Mouse (Mus musculus): ENCODE measurements around the gene Cacna2d1. TPM values are rescaled to one million over a fixed set of nuclear protein-coding genes. Genes with fewer than 3 reads are reported as not detected.

Gene Cacna2d1
- polyA plus RNA-seq, 1 experiment = not detected

DNA sequence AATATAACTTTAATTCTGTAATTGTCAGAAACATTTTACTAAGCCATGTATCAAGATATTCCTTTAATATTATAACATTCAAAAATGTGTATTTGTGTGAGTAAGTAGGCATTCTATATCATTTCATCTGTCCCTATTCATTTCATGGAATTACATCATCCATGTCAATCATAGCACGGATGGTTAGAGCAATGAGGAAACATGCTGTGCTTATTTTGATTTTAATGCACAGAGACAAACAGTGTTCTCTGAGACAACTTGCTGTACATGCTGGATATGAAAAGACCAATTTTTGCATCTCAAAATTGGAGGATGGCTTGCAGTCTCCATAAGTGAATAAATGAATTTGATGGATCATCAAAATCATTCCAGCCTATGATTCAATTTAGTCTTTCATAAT is 232.4 kb downstream of the Cacna2d1 start:
- Histone ChIP-seq H3K4me3 (replicated peaks) (no peak overlapping the region), H3K36me3 (replicated peaks; ENCODE audit: low read length) (no peaks in the 10 kb centered on the region), H3K4me1 (no peaks in the 10 kb centered on the region), H3K9me3 (no peaks in the 10 kb centered on the region), H3K27me3 (replicated peaks) (no peaks in the 10 kb centered on the region)
- TF ChIP-seq GATA1 (IDR thresholded peaks at IDR 0.05; ENCODE audit: borderline replicate concordance, low read length) (no peak), FLI1 (IDR thresholded peaks at IDR 0.05; ENCODE audit: low read length) (no peak)

DNA sequence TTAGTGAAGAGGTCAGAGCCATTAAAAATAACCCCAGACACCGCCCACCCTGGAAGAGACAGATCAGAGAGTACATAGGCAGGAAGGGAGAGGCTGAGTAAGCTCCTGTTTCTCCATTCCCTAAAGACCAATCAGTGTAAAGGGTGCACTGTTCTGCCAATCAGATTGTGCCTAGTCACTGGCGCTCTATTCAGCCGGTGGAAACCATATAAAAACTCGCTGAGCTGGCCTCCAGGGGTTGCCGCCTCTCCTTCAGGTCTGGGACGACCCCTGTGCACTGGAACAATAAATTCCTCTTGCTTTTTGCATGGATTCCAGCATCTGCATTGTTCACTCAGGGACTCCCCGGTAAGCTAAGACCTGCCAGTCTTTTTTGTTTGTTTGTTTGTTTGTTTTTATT is 246.6 kb downstream of the Cacna2d1 start:
- Histone ChIP-seq H3K27me3 (replicated peaks) (no peaks in the 10 kb centered on the region), H3K4me3 (replicated peaks) (no peak overlapping the region), H3K9me3 (0 out of 2 replicates have a peak, but pooled peaks cover 2% of the 10 kb centered on the region), H3K36me3 (replicated peaks; ENCODE audit: low read length) (no peaks in the 10 kb centered on the region), H3K4me1 (0 out of 2 replicates have a peak, but pooled peaks cover 4% of the 10 kb centered on the region)
- TF ChIP-seq GATA1 (IDR thresholded peaks at IDR 0.05; ENCODE audit: borderline replicate concordance, low read length) (no peak), FLI1 (IDR thresholded peaks at IDR 0.05; ENCODE audit: low read length) (no peak)

- Histone ChIP-seq H3K27me3 (replicated peaks) (no peaks in the 10 kb centered on the region), H3K36me3 (replicated peaks; ENCODE audit: low read length) (no peaks in the 10 kb centered on the region), H3K4me3 (replicated peaks) (no peak overlapping the region), H3K9me3 (0 out of 2 replicates have a peak, but pooled peaks cover 2% of the 10 kb centered on the region), H3K4me1 (no peaks in the 10 kb centered on the region)
- TF ChIP-seq GATA1 (IDR thresholded peaks at IDR 0.05; ENCODE audit: borderline replicate concordance, low read length) = no peak
- no peak for TF ChIP-seq FLI1 (IDR thresholded peaks at IDR 0.05; ENCODE audit: low read length)
Observed at GRCm38 (mm10) chr5:16184064-16184463, 249.6 kb downstream of the Cacna2d1 start.

DNA sequence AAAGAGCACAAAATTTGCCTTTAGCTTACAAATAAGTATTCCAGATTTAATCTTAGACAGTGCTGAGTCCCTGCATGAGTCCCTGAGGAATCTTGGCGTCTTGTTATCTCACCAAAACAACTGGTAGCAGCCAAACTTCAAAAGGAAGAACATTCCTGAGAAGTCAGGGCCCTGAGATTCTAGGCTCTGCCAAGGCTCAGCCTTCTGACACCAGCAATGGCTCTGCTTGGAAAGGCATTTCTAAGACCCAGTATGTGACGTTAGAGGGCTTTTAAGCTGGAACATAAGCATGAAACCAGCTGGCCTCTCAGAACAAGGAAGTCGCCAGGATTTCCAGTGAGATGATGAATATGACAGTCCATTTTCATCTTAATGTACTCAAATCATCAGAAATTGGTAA is 253.4 kb downstream of the Cacna2d1 start:
- Histone ChIP-seq H3K36me3 (replicated peaks; ENCODE audit: low read length) (no peaks in the 10 kb centered on the region), H3K4me3 (replicated peaks) (no peak overlapping the region), H3K9me3 (peaks cover 4% of the 10 kb centered on the region; the same call in 1 of the 2 replicates), H3K4me1 (no peaks in the 10 kb centered on the region), H3K27me3 (replicated peaks) (no peaks in the 10 kb centered on the region)
- no peak for TF ChIP-seq FLI1 (IDR thresholded peaks at IDR 0.05; ENCODE audit: low read length)
- no peak for TF ChIP-seq GATA1 (IDR thresholded peaks at IDR 0.05; ENCODE audit: borderline replicate concordance, low read length)

GRCm38 (mm10) chr5:16189878-16190277 is 255.4 kb downstream of the Cacna2d1 start:
- H3K4me3 ChIP-seq (replicated peaks) = no peak overlapping the region
- TF ChIP-seq FLI1 (IDR thresholded peaks at IDR 0.05; ENCODE audit: low read length) (no peak), GATA1 (IDR thresholded peaks at IDR 0.05; ENCODE audit: borderline replicate concordance, low read length) (no peak)
- H3K27me3 ChIP-seq (replicated peaks) = no peaks in the 10 kb centered on the region
- no peaks in the 10 kb centered on the region for H3K36me3 ChIP-seq (replicated peaks; ENCODE audit: low read length)
- peaks cover 4% of the 10 kb centered on the region; the same call in 1 of the 2 replicates for H3K9me3 ChIP-seq
- no peaks in the 10 kb centered on the region for H3K4me1 ChIP-seq

DNA sequence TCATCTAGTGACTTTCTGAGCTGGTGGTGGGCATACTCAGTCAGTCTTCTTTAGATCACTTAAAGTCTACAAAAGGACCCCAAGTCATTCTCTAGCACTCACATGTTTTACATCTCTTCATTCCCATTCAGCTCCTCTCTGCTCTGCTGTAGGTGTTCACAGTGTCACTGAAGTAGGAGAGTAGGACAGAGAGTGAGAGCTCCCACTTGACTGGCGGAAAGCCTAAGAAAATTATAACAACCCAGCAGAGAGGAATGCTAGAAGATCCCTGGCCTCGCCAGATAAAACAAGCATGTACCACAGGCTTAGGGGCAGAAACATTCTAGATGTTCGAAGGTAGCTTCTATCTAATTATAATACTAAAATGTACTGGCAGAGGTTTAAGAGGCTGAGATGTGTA is 256.7 kb downstream of the Cacna2d1 start:
- Histone ChIP-seq H3K4me1 (no peaks in the 10 kb centered on the region), H3K27me3 (replicated peaks) (no peaks in the 10 kb centered on the region), H3K4me3 (replicated peaks) (no peak overlapping the region), H3K9me3 (peaks cover 4% of the 10 kb centered on the region; the same call in 1 of the 2 replicates), H3K36me3 (replicated peaks; ENCODE audit: low read length) (no peaks in the 10 kb centered on the region)
- TF ChIP-seq GATA1 (IDR thresholded peaks at IDR 0.05; ENCODE audit: borderline replicate concordance, low read length) = no peak
- no peak for TF ChIP-seq FLI1 (IDR thresholded peaks at IDR 0.05; ENCODE audit: low read length)

DNA sequence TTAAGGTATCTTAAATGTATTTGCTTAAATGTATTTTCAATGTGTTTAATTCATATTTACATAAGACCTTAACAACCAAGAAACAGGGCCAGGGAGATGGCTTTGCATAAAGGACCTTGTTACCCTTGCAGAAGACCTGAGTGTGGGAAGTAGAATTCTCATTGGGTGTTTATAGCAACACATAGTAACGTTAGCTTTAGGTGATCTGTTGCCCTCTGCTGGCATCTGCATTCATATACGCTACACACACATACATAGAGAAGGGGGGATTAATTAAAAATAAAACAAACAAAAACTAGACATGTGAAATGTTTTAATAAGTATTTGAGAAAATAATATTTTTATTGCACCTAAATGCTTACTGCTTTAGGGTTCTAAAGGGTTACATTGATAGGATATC is 265.3 kb downstream of the Cacna2d1 start:
- Histone ChIP-seq H3K4me1 (no peaks in the 10 kb centered on the region), H3K9me3 (no peaks in the 10 kb centered on the region)
- TF ChIP-seq GATA1 (IDR thresholded peaks at IDR 0.05; ENCODE audit: borderline replicate concordance, low read length) (no peak), FLI1 (IDR thresholded peaks at IDR 0.05; ENCODE audit: low read length) (no peak)

DNA sequence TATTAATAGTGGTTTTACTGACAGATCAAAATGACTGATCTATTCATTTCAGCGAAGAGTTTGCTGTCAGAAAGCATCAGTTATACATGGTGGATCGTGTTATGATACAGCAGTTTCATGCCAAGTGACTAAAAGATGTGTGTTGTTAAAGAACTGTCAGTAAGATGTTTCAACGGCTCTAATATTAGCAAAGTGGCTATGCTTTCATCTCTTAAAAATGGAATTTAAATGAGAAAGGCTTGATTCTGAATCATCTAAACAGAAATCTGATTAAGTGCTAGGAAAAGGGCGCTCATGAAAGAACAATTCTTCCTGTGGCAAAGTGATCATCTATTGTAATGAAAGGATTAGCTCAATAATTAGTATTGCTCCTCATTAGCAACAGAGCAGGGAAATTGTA is 287.5 kb downstream of the Cacna2d1 start:
- no peaks in the 10 kb centered on the region for H3K36me3 ChIP-seq (replicated peaks; ENCODE audit: low read length)
- no peaks in the 10 kb centered on the region for H3K27me3 ChIP-seq (replicated peaks)
- no peak overlapping the region for H3K4me3 ChIP-seq (replicated peaks)
- H3K4me1 ChIP-seq = no peaks in the 10 kb centered on the region
- TF ChIP-seq GATA1 (IDR thresholded peaks at IDR 0.05; ENCODE audit: borderline replicate concordance, low read length) (no peak), FLI1 (IDR thresholded peaks at IDR 0.05; ENCODE audit: low read length) (no peak)
- no peaks in the 10 kb centered on the region for H3K9me3 ChIP-seq

More for the DNA sequence above, 265.3 kb downstream of the Cacna2d1 start:
- Histone ChIP-seq H3K27me3 (replicated peaks) (no peaks in the 10 kb centered on the region), H3K4me3 (replicated peaks) (no peak overlapping the region), H3K36me3 (replicated peaks; ENCODE audit: low read length) (no peaks in the 10 kb centered on the region)

- Histone ChIP-seq H3K9me3 (no peaks in the 10 kb centered on the region), H3K27me3 (replicated peaks) (no peaks in the 10 kb centered on the region), H3K4me1 (no peaks in the 10 kb centered on the region), H3K36me3 (replicated peaks; ENCODE audit: low read length) (no peaks in the 10 kb centered on the region), H3K4me3 (replicated peaks) (no peak overlapping the region)
- TF ChIP-seq GATA1 (IDR thresholded peaks at IDR 0.05; ENCODE audit: borderline replicate concordance, low read length) (no peak), FLI1 (IDR thresholded peaks at IDR 0.05; ENCODE audit: low read length) (no peak)
Observed at GRCm38 (mm10) chr5:16225359-16225758, 290.9 kb downstream of the Cacna2d1 start.

- TF ChIP-seq GATA1 (IDR thresholded peaks at IDR 0.05; ENCODE audit: borderline replicate concordance, low read length) (no peak), FLI1 (IDR thresholded peaks at IDR 0.05; ENCODE audit: low read length) (no peak)
- Histone ChIP-seq H3K4me1 (no peaks in the 10 kb centered on the region), H3K4me3 (replicated peaks) (no peak overlapping the region), H3K27me3 (replicated peaks) (no peaks in the 10 kb centered on the region), H3K9me3 (no peaks in the 10 kb centered on the region), H3K36me3 (replicated peaks; ENCODE audit: low read length) (no peaks in the 10 kb centered on the region)
Observed at GRCm38 (mm10) chr5:16229384-16229783, 294.9 kb downstream of the Cacna2d1 start.

GRCm38 (mm10) chr5:16231477-16231876 is 297.0 kb downstream of the Cacna2d1 start:
- no peak overlapping the region for H3K4me3 ChIP-seq (replicated peaks)
- no peaks in the 10 kb centered on the region for H3K36me3 ChIP-seq (replicated peaks; ENCODE audit: low read length)
- no peaks in the 10 kb centered on the region for H3K4me1 ChIP-seq
- H3K9me3 ChIP-seq = no peaks in the 10 kb centered on the region
- H3K27me3 ChIP-seq (replicated peaks) = no peaks in the 10 kb centered on the region
- TF ChIP-seq FLI1 (IDR thresholded peaks at IDR 0.05; ENCODE audit: low read length) = no peak
- TF ChIP-seq GATA1 (IDR thresholded peaks at IDR 0.05; ENCODE audit: borderline replicate concordance, low read length) = no peak

All from megakaryocyte, embryonic 14.5 days (primary cell).